Mouse (Mus musculus) brain, embryonic 14.5 days (tissue): ENCODE results near the gene Arl13a. TPM values are rescaled to one million over a fixed set of nuclear protein-coding genes. Genes with fewer than 3 reads are reported as not detected.

Experiments
- DNase-seq: peaks from one replicate; pipeline ENCODE4 v3.0.0-alpha.2; 2011; ENCODE audit warnings: low read depth
- CTCF ChIP-seq: fragments of 200-500 bp; IDR thresholded peaks from 2 replicates; pipeline ENCODE4 v1.5.1; 2012; ENCODE audit warnings: inconsistent platforms, mild to moderate bottlenecking, moderate library complexity, borderline replicate concordance; ENCODE audit not compliant: insufficient read depth, insufficient read length; ENCODE audit errors: extremely low read depth
- POLR2A ChIP-seq: fragments of 200-500 bp; IDR thresholded peaks from 2 replicates; pipeline ENCODE4 v1.6.1; 2012; ENCODE audit warnings: mild to moderate bottlenecking, inconsistent platforms, borderline replicate concordance; ENCODE audit not compliant: poor library complexity, insufficient read depth, insufficient read length, severe bottlenecking; ENCODE audit errors: extremely low read depth
- polyA plus RNA-seq: library from polyadenylated mRNA; depleted of rRNA; stranded (reverse); fragments of >200 nt; gene quantifications from 2 replicates; pipeline ENCODE4 v1.2.3, GENCODE M21; 2012; rRNA removed

The Arl13a gene
- polyA plus RNA-seq, 1 experiment, result not detected

- TF ChIP-seq POLR2A (no peak), CTCF (no peak)
- no peak for DNase-seq
Observed at GRCm38 (mm10) chrX:134220618-134221017, 33.3 kb downstream of the Arl13a start.

GRCm38 (mm10) chrX:134221856-134222255 is 34.6 kb downstream of the Arl13a start, which contains the start of gene Nox1:
Gene Nox1, minus strand, starts transcription at chrX:134221956.
- no peak for DNase-seq
- TF ChIP-seq CTCF, result no peak
- no peak for TF ChIP-seq POLR2A

GRCm38 (mm10) chrX:134233048-134233447 is 45.7 kb downstream of the Arl13a start:
- TF ChIP-seq CTCF, result no peak
- no peak for TF ChIP-seq POLR2A
- no peak for DNase-seq

- no peak for DNase-seq
- TF ChIP-seq CTCF (no peak), POLR2A (no peak)
Observed at GRCm38 (mm10) chrX:134238266-134238665, 51.0 kb downstream of the Arl13a start.

DNA sequence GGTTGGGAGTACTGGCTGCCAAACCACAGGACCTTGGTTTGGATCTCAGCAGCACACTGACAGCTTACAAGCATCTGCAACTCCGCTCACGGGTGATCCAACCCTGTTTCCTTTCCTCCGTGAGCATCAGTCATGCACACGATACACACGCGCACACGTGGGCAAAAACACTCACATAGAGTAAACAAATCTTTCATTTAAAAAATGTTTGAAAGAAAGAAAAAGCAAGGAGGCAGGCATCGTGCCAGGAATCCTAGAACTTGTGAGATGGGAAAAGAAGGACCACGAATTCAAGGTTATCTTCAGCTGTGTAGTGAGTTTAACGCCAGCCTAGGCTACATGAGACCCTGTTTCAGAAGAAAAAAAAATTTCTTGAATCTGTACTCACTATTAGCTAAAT is 58.6 kb downstream of the Arl13a start:
- no peak for DNase-seq
- TF ChIP-seq CTCF (no peak), POLR2A (no peak)

- peak; percentile 7 for DNase-seq
- no peak for TF ChIP-seq CTCF
- no peak for TF ChIP-seq POLR2A
Observed at GRCm38 (mm10) chrX:134248202-134248601, 60.9 kb downstream of the Arl13a start.

Other genes starting within 250 kb of the Arl13a start
- 0.47 and 0.77 TPM in 2 replicates for gene Sytl4, start 205.7 kb upstream of the Arl13a start, polyA plus RNA-seq
- gene Cstf2, start 128.3 kb upstream of the Arl13a start, polyA plus RNA-seq, result 80.8 and 84.3 TPM in 2 replicates
- gene Xkrx, start 25.4 kb upstream of the Arl13a start, polyA plus RNA-seq, result 0.78 and 1.1 TPM in 2 replicates
- 0.04 TPM in 1 of 2 replicates, not detected in the other for gene Nox1, start 34.5 kb downstream of the Arl13a start, polyA plus RNA-seq
- gene Trmt2b, start 89.5 kb downstream of the Arl13a start, polyA plus RNA-seq, result 4.5 and 5.6 TPM in 2 replicates
- 56.7 and 88.4 TPM in 2 replicates for gene Tmem35a, start 107.7 kb downstream of the Arl13a start, polyA plus RNA-seq
- gene Cenpi, start 120.6 kb downstream of the Arl13a start, polyA plus RNA-seq, result 5.6 and 10.9 TPM in 2 replicates
- 32.4 and 42.6 TPM in 2 replicates for gene Drp2, start 217.1 kb downstream of the Arl13a start, polyA plus RNA-seq